Mouse (Mus musculus) heart, postnatal 10 days (tissue): ENCODE results near the gene Nostrin. TPM values are rescaled to one million over a fixed set of nuclear protein-coding genes. Genes with fewer than 3 reads are reported as not detected.

ENCODE experiments used
- DNase-seq, 2 experiments: peaks; one replicate each; pipeline ENCODE4 v3.0.0; 2021
- intact Hi-C: fragments of 180-260 bp; cut with DNase I; formaldehyde crosslinking; loops from one replicate; pipeline ENCODE4 v1.15.1; 2025
- total RNA-seq, 2 experiments: library from RNA; stranded (reverse); gene quantifications; 2 replicates each; pipeline ENCODE4 v1.2.3; 2021

The Nostrin gene
- total RNA-seq, 2 experiments from 2014 or later, result 12.4 to 13.6 TPM

DNA sequence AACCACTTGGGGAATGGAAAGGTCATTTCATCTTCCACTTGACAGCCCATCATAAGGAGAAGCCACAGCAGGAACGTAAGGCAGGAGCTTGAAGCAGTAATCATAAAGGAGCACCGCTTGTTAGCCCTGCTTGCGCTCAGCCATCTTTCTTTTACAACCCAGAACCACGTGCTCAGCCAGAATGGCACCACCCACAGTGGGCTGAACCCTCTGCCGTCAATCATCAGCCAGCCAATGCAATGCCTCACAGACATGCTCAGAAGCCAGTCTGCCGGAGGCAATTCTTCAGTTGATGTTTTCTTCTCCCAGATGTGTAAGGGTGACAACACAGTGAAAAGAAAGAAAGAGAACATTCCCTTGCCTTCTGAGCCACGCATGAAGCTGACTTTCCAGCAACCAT lies 7.3 kb upstream of the Nostrin start:
- intact Hi-C loops, result no loop called here
- DNase-seq, result no peak

DNA sequence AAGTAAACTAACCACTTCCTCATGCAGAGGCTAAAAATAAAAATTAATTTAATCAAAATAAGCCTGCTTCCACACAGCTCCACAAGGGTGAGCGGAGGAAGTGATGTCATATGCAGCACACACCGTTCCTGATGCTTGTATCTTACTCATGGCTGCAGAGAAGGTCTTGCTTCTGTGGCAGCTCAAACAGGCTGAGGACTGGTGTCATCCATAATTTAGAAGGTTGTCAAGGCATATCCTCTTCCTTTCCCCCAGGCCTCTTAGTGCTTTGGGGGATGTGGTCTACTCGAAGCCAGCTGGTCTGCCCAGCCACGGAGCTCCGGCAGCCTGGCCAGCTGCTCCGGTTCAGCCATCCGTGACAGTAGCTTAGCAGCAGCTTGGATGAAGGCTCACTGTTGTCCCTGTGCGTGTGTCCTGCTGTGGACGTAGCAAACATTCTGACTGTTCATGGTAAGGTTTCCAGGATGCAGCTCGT lies 6.6 kb upstream of the Nostrin start:
- intact Hi-C loops, result no loop called here
- peak in 1 of 2 experiments; percentile 48 for DNase-seq

DNA sequence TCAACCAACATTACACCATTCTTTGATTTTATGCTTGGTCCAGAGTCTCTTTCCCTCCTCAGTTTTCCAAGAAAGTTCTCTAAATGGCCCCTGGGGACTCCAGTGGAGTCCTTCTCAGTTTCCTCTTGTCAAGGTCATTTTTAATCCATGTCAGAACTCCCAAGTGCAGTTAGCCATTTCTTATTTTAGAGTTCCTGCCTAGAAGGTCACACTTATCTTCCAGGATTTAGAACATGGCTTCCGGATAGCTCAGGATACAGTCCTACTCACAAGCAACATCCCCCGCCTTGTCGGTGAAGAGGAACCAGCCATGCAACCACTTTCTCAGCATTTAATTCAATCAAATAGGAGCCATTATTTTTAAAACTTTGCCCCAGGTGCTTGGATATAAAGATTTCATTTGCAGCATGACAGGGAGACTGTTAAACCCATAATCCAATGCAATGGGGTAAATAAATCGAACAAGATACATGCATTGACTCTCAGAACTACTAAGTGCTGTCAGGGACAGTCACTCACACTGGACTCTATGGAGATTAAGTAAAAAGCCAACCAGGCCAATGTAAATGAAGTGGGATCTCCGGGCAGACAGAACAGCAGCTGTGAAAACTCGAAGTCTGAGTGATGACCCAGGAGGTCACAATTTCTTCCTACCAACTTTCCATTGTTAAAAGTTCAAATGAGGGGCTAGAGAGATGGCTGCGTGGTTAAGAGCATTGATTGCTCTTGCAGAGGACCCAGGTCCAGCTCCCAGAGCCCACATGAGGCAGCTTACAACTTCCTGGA lies 6.0 kb upstream of the Nostrin start:
- intact Hi-C loops, result no loop called here
- peak in 1 of 2 experiments; percentile 24 for DNase-seq

DNA sequence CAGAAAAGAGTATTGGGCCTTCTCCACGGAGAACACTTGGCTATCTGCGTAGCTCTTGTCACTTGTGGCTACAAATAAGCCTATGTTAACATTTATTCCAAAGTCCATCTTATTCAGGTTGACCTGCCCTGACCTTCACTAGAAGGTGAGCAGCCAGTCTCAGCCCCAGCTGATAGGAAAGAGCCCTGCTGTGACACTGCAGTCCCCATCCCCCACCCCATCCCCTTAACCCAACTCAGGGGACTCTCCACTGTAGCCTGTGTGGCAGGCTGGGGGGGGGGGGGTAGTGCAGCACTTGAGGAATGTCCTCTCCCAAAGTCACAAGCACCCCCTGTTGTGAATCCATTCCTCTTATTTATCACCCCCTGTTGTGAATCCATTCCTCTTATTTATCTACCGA lies 3.6 kb upstream of the Nostrin start:
- DNase-seq, result no peak
- intact Hi-C loops, result no loop called here

- no peak for DNase-seq
These were observed 3.0 kb upstream of the Nostrin start for GRCm38 (mm10) chr2:69132488-69133040.

GRCm38 (mm10) chr2:69134186-69134585 lies 1.4 kb upstream of the Nostrin start:
- intact Hi-C loops, result loop anchor here (2.0 kb wide), 1 partner anchor 19 kb away; no protein-coding TSS in a partner anchor
- DNase-seq, result no peak

More at GRCm38 (mm10) chr2:69132488-69133040, 3.0 kb upstream of the Nostrin start:
- intact Hi-C loops, result no loop called here

GRCm38 (mm10) chr2:69134937-69135336 lies 663 bp upstream of the Nostrin start:
- intact Hi-C loops, result loop anchor here (2.0 kb wide), 1 partner anchor 20 kb away; no protein-coding TSS in a partner anchor
- no peak for DNase-seq

DNA sequence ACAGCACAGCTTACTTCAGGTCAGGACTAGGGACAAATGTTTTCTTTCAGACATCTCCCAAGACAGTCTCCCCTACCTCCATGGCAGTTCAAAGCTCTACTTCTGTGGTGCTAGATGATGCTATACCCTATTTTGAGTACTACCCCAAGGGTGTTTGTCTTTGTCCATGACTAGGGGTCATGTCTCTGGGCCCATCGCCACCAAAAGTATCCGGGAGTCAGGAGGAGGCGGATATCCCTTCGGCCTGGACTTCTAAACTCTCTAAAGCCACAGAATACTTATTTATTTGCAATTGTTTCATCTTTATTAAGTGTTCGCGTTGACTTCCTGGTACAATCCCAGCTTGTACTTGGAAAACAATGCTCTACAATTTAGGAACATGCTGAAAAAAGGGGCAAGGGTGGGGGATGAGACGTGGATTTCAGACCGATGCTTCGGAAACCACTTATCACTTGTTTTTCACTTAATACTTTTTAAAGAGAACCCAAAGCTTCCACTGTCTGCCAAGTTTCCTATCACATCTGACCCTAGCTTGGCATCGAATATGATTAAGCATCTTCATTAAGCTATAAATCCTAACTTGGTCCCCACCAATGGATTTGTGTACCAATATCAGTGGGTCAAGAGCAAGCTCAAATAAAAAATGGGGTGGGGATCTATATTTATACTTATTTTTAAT lies 1.9 kb downstream of the Nostrin start:
- no peak for DNase-seq
- intact Hi-C loops, result no loop called here

- peak in 1 of 2 experiments; percentile 40 for DNase-seq
- intact Hi-C loops, result no loop called here
These were observed 3.2 kb downstream of the Nostrin start for GRCm38 (mm10) chr2:69138759-69139158.

- intact Hi-C loops, result no loop called here
- DNase-seq, result no peak
These were observed 4.6 kb downstream of the Nostrin start for GRCm38 (mm10) chr2:69140215-69140614.

- intact Hi-C loops, result no loop called here
- DNase-seq, result no peak
These were observed 5.2 kb downstream of the Nostrin start for GRCm38 (mm10) chr2:69140816-69141215.

- DNase-seq, result no peak
- intact Hi-C loops, result no loop called here
These were observed 13.1 kb downstream of the Nostrin start for GRCm38 (mm10) chr2:69148691-69149090.

DNA sequence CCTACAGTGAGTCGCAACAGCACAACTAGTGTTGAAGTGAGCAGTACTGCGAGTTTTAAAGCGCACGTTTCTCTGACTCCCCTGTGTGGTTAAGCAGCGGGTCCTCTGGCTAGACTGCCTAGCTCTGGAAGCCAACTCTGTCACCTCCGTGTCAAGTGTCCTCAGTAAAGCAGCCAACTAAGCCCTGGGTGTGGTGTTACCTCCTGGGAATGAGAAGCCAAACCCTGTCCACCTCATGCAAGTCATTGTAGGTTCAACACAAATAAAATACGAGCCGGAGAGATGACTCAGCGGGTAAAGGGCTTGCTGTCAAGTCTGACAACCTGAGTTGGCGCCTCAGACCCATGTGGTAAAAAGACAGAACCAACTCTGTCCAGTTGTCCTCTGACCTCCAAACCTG lies 13.6 kb downstream of the Nostrin start:
- peak; percentile 28 to 29 for DNase-seq
- intact Hi-C loops, result no loop called here

DNA sequence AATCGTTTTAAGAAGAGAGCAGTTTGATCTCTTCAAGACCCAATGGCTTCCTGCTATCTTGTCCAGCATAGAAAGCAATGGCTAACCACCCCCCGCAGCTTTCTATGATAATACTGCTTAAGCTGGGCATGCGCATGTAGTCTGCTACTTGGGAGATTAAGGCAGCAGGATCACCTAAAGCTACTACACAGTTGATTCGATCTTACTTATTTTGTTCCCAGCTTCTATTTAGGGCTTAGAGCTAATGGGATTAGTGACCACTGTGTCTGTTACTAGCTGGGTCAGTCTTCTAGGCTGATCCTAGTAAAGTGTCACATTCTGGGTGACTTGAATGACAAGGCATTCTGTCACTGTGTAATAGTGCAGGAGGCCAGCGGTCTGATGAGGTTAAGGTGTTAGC lies 15.2 kb downstream of the Nostrin start:
- no peak for DNase-seq
- intact Hi-C loops, result no loop called here

DNA sequence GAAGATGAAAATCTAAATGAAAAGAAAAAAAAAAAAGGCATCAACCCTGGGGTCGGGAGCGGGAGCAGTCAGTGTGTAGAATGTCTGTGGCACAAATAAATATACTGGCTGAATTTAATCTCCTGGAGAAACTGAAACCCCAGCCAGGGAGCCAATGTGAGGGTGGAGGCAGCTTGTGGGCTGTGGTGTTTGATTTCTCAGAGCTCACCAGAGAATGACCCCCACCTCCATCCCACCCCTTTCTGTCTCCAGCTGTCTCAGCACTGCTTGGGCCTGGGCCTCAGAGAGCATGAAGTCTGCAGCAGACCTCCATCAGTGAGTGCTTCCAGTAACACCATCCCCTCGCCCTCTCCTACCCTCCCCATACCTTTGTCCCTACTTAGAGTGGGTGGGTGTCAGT lies 20.3 kb downstream of the Nostrin start:
- intact Hi-C loops, result no loop called here
- DNase-seq, result no peak

GRCm38 (mm10) chr2:69156283-69156682 lies 20.7 kb downstream of the Nostrin start:
- DNase-seq, result no peak
- intact Hi-C loops, result no loop called here

DNA sequence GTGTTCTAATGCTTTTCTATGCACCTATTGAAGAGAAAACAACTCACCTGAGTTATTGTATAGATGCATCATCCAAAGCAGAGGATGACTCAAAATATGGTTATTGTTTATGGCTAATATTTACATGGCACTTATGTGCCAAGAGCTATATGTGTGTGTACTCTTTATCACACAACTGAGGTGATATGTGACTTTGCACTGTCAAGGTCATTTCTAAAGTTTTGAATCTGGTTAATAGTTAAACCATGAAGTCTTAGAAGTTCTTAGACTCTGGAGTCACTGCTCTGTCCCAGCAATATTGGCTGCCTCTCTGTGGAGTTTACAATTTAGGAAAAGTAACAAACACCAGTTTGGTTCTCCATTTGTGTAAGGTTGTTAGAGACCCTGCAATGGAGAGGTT lies 23.3 kb downstream of the Nostrin start:
- intact Hi-C loops, result no loop called here
- no peak for DNase-seq

DNA sequence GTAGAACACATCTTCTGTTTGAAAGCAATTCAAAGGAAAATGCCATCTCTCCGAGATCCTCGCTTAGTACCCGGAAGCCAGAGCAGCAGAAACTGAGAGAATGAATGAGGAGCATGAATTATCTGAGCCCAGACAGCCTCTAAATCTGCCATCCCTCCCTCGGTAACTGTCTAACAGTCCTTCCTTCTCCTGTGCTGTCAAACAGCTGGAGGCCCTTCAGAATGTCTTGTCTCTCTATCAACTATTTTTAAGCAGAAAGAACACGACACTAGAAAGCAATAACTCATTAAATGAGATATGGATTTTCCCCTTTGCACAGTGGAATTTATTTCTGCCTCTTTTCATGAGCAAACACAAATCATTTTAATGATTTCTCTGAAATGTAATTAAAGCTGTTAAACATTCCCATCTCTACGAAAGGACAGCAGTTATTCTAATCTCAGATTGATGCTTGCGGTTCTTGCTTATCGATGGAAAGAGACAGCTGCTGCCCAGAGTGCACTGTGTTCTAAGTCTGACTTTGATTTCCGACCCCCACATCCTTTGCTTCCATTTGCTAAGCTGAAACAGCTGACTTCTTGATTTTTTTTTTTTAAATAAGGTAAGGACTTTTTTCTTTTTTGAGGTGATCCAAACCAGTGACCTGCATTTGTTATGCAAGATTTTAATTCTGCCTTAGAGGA lies 34.9 kb downstream of the Nostrin start:
- intact Hi-C loops, result no loop called here
- DNase-seq, result no peak

- DNase-seq, result no peak
- intact Hi-C loops, result no loop called here
These were observed 39.7 kb downstream of the Nostrin start for GRCm38 (mm10) chr2:69175296-69175695.

DNA sequence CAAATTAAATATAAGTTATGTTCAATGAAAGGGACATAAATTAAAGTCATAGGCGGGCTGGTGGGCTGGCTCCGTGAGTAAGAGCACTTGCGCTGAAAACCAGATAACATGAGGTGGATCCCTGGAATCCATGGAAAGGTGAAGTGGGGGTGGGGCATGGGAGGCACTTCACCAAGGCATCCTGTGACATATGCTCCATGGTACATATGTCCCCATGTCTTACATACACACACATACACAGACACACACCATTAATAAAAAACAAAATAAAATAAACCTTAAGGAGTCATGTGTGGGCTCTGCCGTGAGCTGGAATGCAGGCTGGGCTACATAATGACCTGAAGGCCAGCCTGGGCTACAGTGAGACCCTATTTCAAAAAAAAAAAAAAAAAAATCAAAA lies 44.1 kb downstream of the Nostrin start:
- intact Hi-C loops, result no loop called here
- no peak for DNase-seq

DNA sequence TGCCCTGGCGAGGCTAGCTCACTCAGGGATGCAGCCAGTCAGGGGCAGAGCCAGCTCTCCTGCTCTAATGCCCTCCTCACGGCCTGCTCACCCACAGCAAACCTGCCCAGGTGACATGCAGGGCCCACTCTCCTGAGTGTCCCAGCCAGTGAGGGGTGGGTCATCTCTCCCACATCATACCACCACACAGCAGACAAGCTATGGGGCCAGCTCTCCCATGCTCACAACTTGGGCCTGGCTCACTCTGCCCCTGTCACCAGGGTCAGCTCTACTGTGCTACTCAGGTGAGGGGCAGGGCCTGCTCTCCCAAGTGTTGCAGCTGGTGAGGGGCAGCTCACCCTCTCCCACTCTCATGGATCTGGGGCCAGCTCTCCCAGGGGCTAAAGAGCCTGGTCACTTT lies 52.4 kb downstream of the Nostrin start:
- no peak for DNase-seq
- intact Hi-C loops, result no loop called here
